Mouse (Mus musculus) MEL (cell line): Measurements from ENCODE around the gene Grrp1.
"Not testable (repeated sequence)": the region's sequence is repeated elsewhere in the genome, so short reads cannot be mapped to it uniquely, and the experiment has no call there.

ENCODE experiments used
- CTCF ChIP-seq, 3 experiments: IDR thresholded peaks in 2 of 3; conservative IDR thresholded peaks in 1 of 3; 2 replicates each; pipeline ENCODE4 v1.5.1; 2011 to 2012; ENCODE audit warnings: low read length in 3 of 3, low read depth in 2 of 3, mild to moderate bottlenecking in 2 of 3, improper control_type of control experiment in 1 of 3, inconsistent platforms in 1 of 3, mixed read lengths in 1 of 3, moderate library complexity in 1 of 3; ENCODE audit not compliant: control insufficient read depth in 1 of 3, insufficient read depth in 1 of 3, poor library complexity in 1 of 3, severe bottlenecking in 1 of 3
- EP300 ChIP-seq, 2 experiments: IDR thresholded peaks; 2 replicates each; pipeline ENCODE4 v1.6.1; 2011; ENCODE audit warnings: improper control_type of control experiment in 2 of 2, low read length in 2 of 2, low read depth in 1 of 2, mild to moderate bottlenecking in 1 of 2
- GATA1 ChIP-seq: IDR thresholded peaks from 2 replicates; pipeline ENCODE4 v1.6.1; 2011; ENCODE audit warnings: low read depth, low read length, improper control_type of control experiment
- MAFK ChIP-seq: IDR thresholded peaks from 2 replicates; pipeline ENCODE4 v1.6.1; 2011; ENCODE audit warnings: low read depth, mild to moderate bottlenecking, low read length, improper control_type of control experiment, borderline replicate concordance
- MXI1 ChIP-seq: IDR thresholded peaks from 2 replicates; pipeline ENCODE4 v1.6.1; 2011; ENCODE audit warnings: mild to moderate bottlenecking, low read depth, low read length, improper control_type of control experiment
- POLR2A ChIP-seq, 2 experiments: IDR thresholded peaks; 2 replicates each; pipeline ENCODE4 v1.6.1; 2011 to 2012; ENCODE audit warnings: low read length in 2 of 2, mild to moderate bottlenecking in 2 of 2, control low read depth in 1 of 2, improper control_type of control experiment in 1 of 2, low read depth in 1 of 2, moderate library complexity in 1 of 2; ENCODE audit not compliant: control insufficient read depth in 1 of 2, insufficient read depth in 1 of 2, poor library complexity in 1 of 2

DNA sequence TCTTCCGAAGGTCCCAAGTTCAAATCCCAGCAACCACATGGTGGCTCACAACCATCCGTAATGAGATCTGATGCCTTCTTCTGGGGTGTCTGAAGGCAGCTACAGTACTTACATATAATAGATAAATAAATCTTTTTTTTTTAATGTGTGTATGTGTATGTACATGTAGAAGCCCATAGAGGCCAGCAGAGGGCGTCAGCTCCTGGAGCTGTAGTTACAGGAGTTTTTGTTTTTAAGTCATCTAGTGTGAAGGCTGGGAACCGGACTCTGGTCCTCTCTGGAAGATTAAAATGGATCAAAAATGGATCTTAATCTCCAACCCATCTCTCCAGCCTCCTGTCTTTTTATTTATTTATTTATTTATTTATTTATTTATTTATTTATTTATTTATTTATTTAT, 42.2 kb upstream of the Grrp1 start:
- TF ChIP-seq GATA1; POLR2A (IDR thresholded peaks at IDR 0.05; ENCODE audit: control insufficient read depth in 1 of 2, insufficient read depth in 1 of 2, low read depth in 1 of 2, low read length in 2 of 2, poor library complexity in 1 of 2); EP300 (IDR thresholded peaks at IDR 0.05; ENCODE audit: low read depth in 1 of 2, low read length in 2 of 2); MAFK; MXI1: not testable (repeated sequence)
- peak in 2 of 3 experiments; percentile 29 to 31; a peak in 3 of 6 replicates for TF ChIP-seq CTCF (IDR thresholded peaks at IDR 0.05 in 2 of 3, conservative IDR thresholded peaks at IDR 0.05 in 1 of 3; ENCODE audit: control insufficient read depth in 1 of 3, insufficient read depth in 1 of 3, low read depth in 2 of 3, low read length in 3 of 3, poor library complexity in 1 of 3, severe bottlenecking in 1 of 3)
